In the genomic region with DNA sequence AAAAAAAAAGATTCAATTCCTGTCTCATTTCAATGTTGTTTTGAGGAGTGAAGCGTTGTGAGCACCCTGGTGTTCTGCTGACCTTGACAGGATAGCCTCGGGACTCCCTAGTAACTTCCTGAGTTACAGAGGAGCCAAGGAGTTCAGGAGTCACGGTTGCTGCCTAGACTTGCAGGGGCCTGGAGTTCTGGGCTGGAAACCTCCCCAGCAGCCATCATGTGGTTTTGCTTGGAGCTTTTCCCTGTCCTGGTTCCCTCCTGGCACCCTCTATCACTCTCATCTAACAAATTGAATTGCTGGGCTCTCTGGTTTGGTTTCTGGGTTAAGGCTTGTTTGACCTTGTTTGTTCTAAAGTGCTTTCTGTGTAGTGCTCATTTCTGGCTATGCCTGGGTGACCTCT, we compare ENCODE assay signal across 9 mouse cellular contexts.
A peak's percentile ranks its signal among the peaks of the same experiment; 100 is the strongest.
DNase-seq lines count a peak whose midpoint lies in the region.
"Had no signal": no experiment of that assay in that cellular context is flagged by ENCODE, and none has a peak within 500 bp of the region (broad histone marks: within the 10 kb centered on the region; RNA-seq: fewer than 3 reads in every experiment).

No protein-coding gene starts in this region.

- intact Hi-C loops in gastrocnemius, postnatal 36 days (cut with DNase I): loop anchor here (5.0 kb wide), 1 partner anchor 78 kb away; no protein-coding TSS in a partner anchor

- peak; percentile 3 for DNase-seq in gastrocnemius, adult 18-20 months (ENCODE audit: low spot score)
- no peak for DNase-seq in gastrocnemius, postnatal 36 days
- DNase-seq in ovary, adult 18-20 months (ENCODE audit: low spot score): peak; percentile 25
- DNase-seq in ovary, postnatal 14 days (ENCODE audit: low spot score): no peak
- DNase-seq in adrenal gland, postnatal 25 days: peak; percentile 11
- no peak for DNase-seq in neural tube, embryonic 10.5 days (ENCODE audit: extremely low spot score, low spot score)
- no peak for DNase-seq in right cerebral cortex, adult 18-20 months
- DNase-seq: right cerebral cortex, postnatal 14 days; thymus, postnatal 36 days had no signal

Comparison
In these comparisons a context has a peak if more than half of its experiments do, and no peak if none do; other contexts are left out.
1. DNase-seq: peak in gastrocnemius, adult 18-20 months (single experiment), ovary, adult 18-20 months (single experiment) and adrenal gland, postnatal 25 days (single experiment); none in gastrocnemius, postnatal 36 days (0 of 2), ovary, postnatal 14 days (single experiment), neural tube, embryonic 10.5 days (single experiment) and right cerebral cortex, adult 18-20 months (single experiment).